Mouse (Mus musculus): ENCODE data around the gene Snai1. TPM values are rescaled to one million over a fixed set of nuclear protein-coding genes. Genes with fewer than 3 reads are reported as not detected.

Snai1 gene
- polyA plus RNA-seq, 2 experiments, result 67.9 to 123 TPM

GRCm38 (mm10) chr2:167551342-167551920, 13.4 kb downstream of the Snai1 start:
- no peak for DNase-seq (ENCODE audit: low spot score)
- TF ChIP-seq POLR2A (IDR thresholded peaks at IDR 0.05; ENCODE audit: borderline replicate concordance, extremely low read depth, insufficient read depth, insufficient read length), result no peak
- Histone ChIP-seq H3K27ac (replicated peaks; ENCODE audit: low read depth, low read length) (no peak overlapping the region), H3K27me3 (ENCODE audit: control insufficient read depth, insufficient read depth, low read length) (no peaks in the 10 kb centered on the region), H3K4me2 (replicated peaks; ENCODE audit: low read depth, low read length, severe bottlenecking) (no peak overlapping the region), H3K4me1 (ENCODE audit: control insufficient read depth, insufficient read depth, low read length) (peaks cover 15% of the 10 kb centered on the region; the same call in 1 of the 2 replicates), H3K9ac (ENCODE audit: low read depth, low read length, severe bottlenecking) (no peak overlapping the region), H3K4me3 (replicated peaks; ENCODE audit: low read length) (no peak overlapping the region), H3K36me3 (ENCODE audit: control insufficient read depth, insufficient read depth, low read length) (no peaks in the 10 kb centered on the region), H3K9me3 (ENCODE audit: control insufficient read depth, low read length) (no peaks in the 10 kb centered on the region)
- 68% methylated on average over 8 of the region's 8 CpGs for WGBS
- ATAC-seq (ENCODE audit: low FRiP score, low read depth), result no peak

- WGBS, result 88% methylated on average over 4 of the region's 4 CpGs
- DNase-seq (ENCODE audit: low spot score), result no peak
- no peak overlapping the region for H3K27ac ChIP-seq (replicated peaks; ENCODE audit: low read depth, low read length)
- H3K4me1 ChIP-seq (ENCODE audit: control insufficient read depth, insufficient read depth, low read length), result peaks cover 6% of the 10 kb centered on the region; the same call in 1 of the 2 replicates
- H3K27me3 ChIP-seq (ENCODE audit: control insufficient read depth, insufficient read depth, low read length), result no peaks in the 10 kb centered on the region
- no peak overlapping the region for H3K4me3 ChIP-seq (replicated peaks; ENCODE audit: low read length)
- H3K36me3 ChIP-seq (ENCODE audit: control insufficient read depth, insufficient read depth, low read length), result no peaks in the 10 kb centered on the region
- ATAC-seq (ENCODE audit: low FRiP score, low read depth), result no peak
- TF ChIP-seq POLR2A (IDR thresholded peaks at IDR 0.05; ENCODE audit: borderline replicate concordance, extremely low read depth, insufficient read depth, insufficient read length), result no peak
- no peak overlapping the region for H3K4me2 ChIP-seq (replicated peaks; ENCODE audit: low read depth, low read length, severe bottlenecking)
- H3K9ac ChIP-seq (ENCODE audit: low read depth, low read length, severe bottlenecking), result no peak overlapping the region
- H3K9me3 ChIP-seq (ENCODE audit: control insufficient read depth, low read length), result no peaks in the 10 kb centered on the region
Observed at GRCm38 (mm10) chr2:167552292-167552691, 14.3 kb downstream of the Snai1 start.

- H3K36me3 ChIP-seq (ENCODE audit: control insufficient read depth, insufficient read depth, low read length), result no peaks in the 10 kb centered on the region
- DNase-seq (ENCODE audit: low spot score) (no peak), ATAC-seq (ENCODE audit: low FRiP score, low read depth) (no peak)
- H3K4me2 ChIP-seq (replicated peaks; ENCODE audit: low read depth, low read length, severe bottlenecking), result no peak overlapping the region
- H3K4me3 ChIP-seq (replicated peaks; ENCODE audit: low read length), result no peak overlapping the region
- H3K27me3 ChIP-seq (ENCODE audit: control insufficient read depth, insufficient read depth, low read length), result no peaks in the 10 kb centered on the region
- no peak for TF ChIP-seq POLR2A (IDR thresholded peaks at IDR 0.05; ENCODE audit: borderline replicate concordance, extremely low read depth, insufficient read depth, insufficient read length)
- no peaks in the 10 kb centered on the region for H3K9me3 ChIP-seq (ENCODE audit: control insufficient read depth, low read length)
- H3K4me1 ChIP-seq (ENCODE audit: control insufficient read depth, insufficient read depth, low read length), result peaks cover 5% of the 10 kb centered on the region; the same call in 1 of the 2 replicates
- H3K27ac ChIP-seq (replicated peaks; ENCODE audit: low read depth, low read length), result no peak overlapping the region
- 18% methylated on average over 11 of the region's 11 CpGs for WGBS
- H3K9ac ChIP-seq (ENCODE audit: low read depth, low read length, severe bottlenecking), result no peak overlapping the region
Observed at GRCm38 (mm10) chr2:167552927-167553402, 15.0 kb downstream of the Snai1 start.

- Histone ChIP-seq H3K9ac (ENCODE audit: low read depth, low read length, severe bottlenecking) (no peak overlapping the region), H3K4me1 (ENCODE audit: control insufficient read depth, insufficient read depth, low read length) (peaks cover 23% of the 10 kb centered on the region), H3K27ac (replicated peaks; ENCODE audit: low read depth, low read length) (no peak overlapping the region), H3K27me3 (ENCODE audit: control insufficient read depth, insufficient read depth, low read length) (no peaks in the 10 kb centered on the region), H3K9me3 (ENCODE audit: control insufficient read depth, low read length) (no peaks in the 10 kb centered on the region), H3K36me3 (ENCODE audit: control insufficient read depth, insufficient read depth, low read length) (no peaks in the 10 kb centered on the region), H3K4me3 (replicated peaks; ENCODE audit: low read length) (no peak overlapping the region), H3K4me2 (replicated peaks; ENCODE audit: low read depth, low read length, severe bottlenecking) (no peak overlapping the region)
- DNase-seq (ENCODE audit: low spot score), result no peak
- WGBS, result 87% methylated on average over 5 of the region's 5 CpGs
- ATAC-seq (ENCODE audit: low FRiP score, low read depth), result no peak
- no peak for TF ChIP-seq POLR2A (IDR thresholded peaks at IDR 0.05; ENCODE audit: borderline replicate concordance, extremely low read depth, insufficient read depth, insufficient read length)
Observed at GRCm38 (mm10) chr2:167555766-167556165, 17.8 kb downstream of the Snai1 start.

- peak overlapping the region; percentile 50 for H3K9ac ChIP-seq (ENCODE audit: low read depth, low read length, severe bottlenecking)
- TF ChIP-seq POLR2A (IDR thresholded peaks at IDR 0.05; ENCODE audit: borderline replicate concordance, extremely low read depth, insufficient read depth, insufficient read length), result no peak
- H3K4me3 ChIP-seq (replicated peaks; ENCODE audit: low read length), result 0 out of 2 replicates have a peak overlapping the region, but pooled peaks have one; percentile 7
- no peaks in the 10 kb centered on the region for H3K9me3 ChIP-seq (ENCODE audit: control insufficient read depth, low read length)
- H3K36me3 ChIP-seq (ENCODE audit: control insufficient read depth, insufficient read depth, low read length), result no peaks in the 10 kb centered on the region
- DNase-seq (ENCODE audit: low spot score), result no peak
- peak overlapping the region; percentile 41 for H3K4me2 ChIP-seq (replicated peaks; ENCODE audit: low read depth, low read length, severe bottlenecking)
- H3K27me3 ChIP-seq (ENCODE audit: control insufficient read depth, insufficient read depth, low read length), result no peaks in the 10 kb centered on the region
- peak overlapping the region; percentile 78 for H3K27ac ChIP-seq (replicated peaks; ENCODE audit: low read depth, low read length)
- peaks cover 53% of the 10 kb centered on the region for H3K4me1 ChIP-seq (ENCODE audit: control insufficient read depth, insufficient read depth, low read length)
- 9% methylated on average over 23 of the region's 27 CpGs for WGBS
- peak; percentile 63 for ATAC-seq (ENCODE audit: low FRiP score, low read depth)
Observed at GRCm38 (mm10) chr2:167559413-167559812, 21.4 kb downstream of the Snai1 start.

Data from limb, embryonic 14.5 days (tissue).